Mouse (Mus musculus) stomach, adult 2 months (tissue): Measurements from ENCODE around the gene Pla2g5. TPM values are rescaled to one million over a fixed set of nuclear protein-coding genes. Genes with fewer than 3 reads are reported as not detected.

Experiments
- polyA plus RNA-seq: library from polyadenylated mRNA; depleted of rRNA; stranded (reverse); fragments of >200 nt; gene quantifications from 2 replicates; pipeline ENCODE4 v1.2.3, GENCODE M21; 2012; rRNA removed

Gene Pla2g5
- polyA plus RNA-seq = 2.3 and 2.5 TPM in 2 replicates

GRCm38 (mm10) chr4:138863344-138863998 lies at the start of gene Pla2g5:
Pla2g5 (minus strand) TSS chr4:138863482.

GRCm38 (mm10) chr4:138877731-138878130 lies 14.4 kb upstream of the Pla2g5 start, which contains the start of gene Pla2g2e:
Pla2g2e (plus strand) TSS chr4:138877942.

GRCm38 (mm10) chr4:138873864-138874263 lies 10.6 kb upstream of the Pla2g5 start, which contains the start of gene Gm13030:
Gm13030 (minus strand) TSS chr4:138873964.

DNA sequence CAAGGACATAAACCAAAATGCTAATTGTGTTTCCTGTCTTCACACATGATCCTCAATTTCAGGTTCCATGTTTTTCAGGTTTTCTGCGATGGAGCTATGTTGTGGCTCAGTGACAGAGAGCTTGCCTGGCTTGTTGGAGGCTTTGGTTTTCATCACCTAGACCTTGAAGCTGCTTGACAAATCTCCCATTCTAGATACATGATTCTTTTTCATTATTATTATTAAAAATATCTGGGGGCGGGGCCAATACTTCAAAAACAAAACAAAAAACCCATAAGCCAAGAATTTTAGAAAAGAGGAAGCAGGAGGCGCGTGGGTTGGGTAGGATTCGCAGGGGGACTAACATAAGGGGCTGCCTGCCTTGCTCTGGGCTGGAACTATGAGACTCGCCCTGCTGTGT lies 87.8 kb downstream of the Pla2g5 start, which contains the start of gene Pla2g2d:
TSS of gene Pla2g2d (plus strand) at position 301 of the 400 bp plus-strand sequence.

DNA sequence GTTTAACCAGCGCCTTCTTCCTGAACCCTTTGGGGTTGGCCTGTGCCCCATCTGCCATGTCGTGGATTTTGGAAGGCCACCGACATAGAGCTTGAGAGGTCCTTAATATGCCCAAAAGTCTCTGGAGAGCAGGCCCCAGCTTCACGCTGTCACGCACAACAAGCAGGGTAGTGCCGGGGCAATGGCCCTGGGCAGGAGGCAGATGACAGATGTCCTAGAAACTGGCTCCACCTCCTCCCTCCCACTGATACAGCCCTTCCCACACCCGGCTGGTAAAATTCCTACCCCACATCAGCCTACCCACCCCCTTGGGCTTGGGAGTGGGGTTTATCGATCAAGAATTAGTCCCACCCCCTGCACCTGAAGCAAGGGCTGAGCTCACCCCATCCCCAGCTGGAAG lies 105.9 kb downstream of the Pla2g5 start, which contains the start of gene Pla2g2f:
TSS of gene Pla2g2f (minus strand) at position 211 of the 400 bp plus-strand sequence.

Other genes with a start within 250 kb of the Pla2g5 start
- gene Vwa5b1, start 227.6 kb downstream of the Pla2g5 start, polyA plus RNA-seq = 0.02 and 0.03 TPM in 2 replicates
- gene Pla2g2c, start 138.7 kb downstream of the Pla2g5 start, polyA plus RNA-seq = 0.09 and 0.10 TPM in 2 replicates
- gene Ubxn10, start 126.3 kb downstream of the Pla2g5 start, polyA plus RNA-seq = 0.74 and 1.0 TPM in 2 replicates
- gene Pla2g2f, start 105.9 kb downstream of the Pla2g5 start, polyA plus RNA-seq = 3.7 and 4.8 TPM in 2 replicates
- 0.33 and 0.44 TPM in 2 replicates for gene Pla2g2d, start 87.7 kb downstream of the Pla2g5 start, polyA plus RNA-seq
- not detected in 2 replicates for gene Gm13030, start 10.5 kb upstream of the Pla2g5 start, polyA plus RNA-seq
- 0.39 and 0.97 TPM in 2 replicates for gene Pla2g2e, start 14.5 kb upstream of the Pla2g5 start, polyA plus RNA-seq
- gene Otud3, start 50.5 kb upstream of the Pla2g5 start, polyA plus RNA-seq = 2.3 and 3.0 TPM in 2 replicates
- 33.0 and 47.0 TPM in 2 replicates for gene Rnf186, start 103.6 kb upstream of the Pla2g5 start, polyA plus RNA-seq
- gene Tmco4, start 109.4 kb upstream of the Pla2g5 start, polyA plus RNA-seq = 7.8 and 8.4 TPM in 2 replicates
- not detected in 2 replicates for gene Htr6, start 212.1 kb upstream of the Pla2g5 start, polyA plus RNA-seq
- 91.6 and 176 TPM in 2 replicates for gene Nbl1, start 229.5 kb upstream of the Pla2g5 start, polyA plus RNA-seq